Mouse (Mus musculus): ENCODE data around the gene Krtap3-1. TPM values are rescaled to one million over a fixed set of nuclear protein-coding genes. Genes with fewer than 3 reads are reported as not detected.

The Krtap3-1 gene
- polyA plus RNA-seq, 1 experiment from 2014 or later = not detected

Other genes with a start within 250 kb of the Krtap3-1 start
- gene Krt25, start 243.7 kb downstream of the Krtap3-1 start, polyA plus RNA-seq (2015; fragmentation: Nextera tagmentation; extraction: Ambion mirVana) = 0.17 TPM in 1 of 2 replicates, not detected in the other
- 0.30 and 0.39 TPM in 2 replicates for gene Krt26, start 228.7 kb downstream of the Krtap3-1 start, polyA plus RNA-seq (2015; fragmentation: Nextera tagmentation; extraction: Ambion mirVana)
- not detected in 2 replicates for gene Krt27, start 215.5 kb downstream of the Krtap3-1 start, polyA plus RNA-seq (2015; fragmentation: Nextera tagmentation; extraction: Ambion mirVana)
- gene Krt28, start 191.7 kb downstream of the Krtap3-1 start, polyA plus RNA-seq (2015; fragmentation: Nextera tagmentation; extraction: Ambion mirVana) = 0.15 and 0.22 TPM in 2 replicates
- gene Krt10, start 177.3 kb downstream of the Krtap3-1 start, polyA plus RNA-seq (2015; fragmentation: Nextera tagmentation; extraction: Ambion mirVana) = 36.3 and 36.8 TPM in 2 replicates
- 0.13 TPM in 1 of 2 replicates, not detected in the other for gene Krt12, start 144.4 kb downstream of the Krtap3-1 start, polyA plus RNA-seq (2015; fragmentation: Nextera tagmentation; extraction: Ambion mirVana)
- 0.10 TPM in 1 of 2 replicates, not detected in the other for gene Krt20, start 128.5 kb downstream of the Krtap3-1 start, polyA plus RNA-seq (2015; fragmentation: Nextera tagmentation; extraction: Ambion mirVana)
- gene Krt23, start 73.5 kb downstream of the Krtap3-1 start, polyA plus RNA-seq (2015; fragmentation: Nextera tagmentation; extraction: Ambion mirVana) = not detected in 2 replicates
- gene Krt39, start 45.3 kb downstream of the Krtap3-1 start, polyA plus RNA-seq (2015; fragmentation: Nextera tagmentation; extraction: Ambion mirVana) = not detected in 2 replicates
- not detected in 2 replicates for gene Krt40, start 23.5 kb downstream of the Krtap3-1 start, polyA plus RNA-seq (2015; fragmentation: Nextera tagmentation; extraction: Ambion mirVana)
- not detected in 2 replicates for gene Krtap3-3, start 15.8 kb downstream of the Krtap3-1 start, polyA plus RNA-seq (2015; fragmentation: Nextera tagmentation; extraction: Ambion mirVana)
- not detected in 2 replicates for gene Krtap3-2, start 9.8 kb downstream of the Krtap3-1 start, polyA plus RNA-seq (2015; fragmentation: Nextera tagmentation; extraction: Ambion mirVana)
- not detected in 2 replicates for gene Gm11939, start 7.2 kb downstream of the Krtap3-1 start, polyA plus RNA-seq (2015; fragmentation: Nextera tagmentation; extraction: Ambion mirVana)
- not detected in 2 replicates for gene Krtap1-5, start 14.4 kb upstream of the Krtap3-1 start, polyA plus RNA-seq (2015; fragmentation: Nextera tagmentation; extraction: Ambion mirVana)
- not detected in 2 replicates for gene Krtap1-4, start 17.0 kb upstream of the Krtap3-1 start, polyA plus RNA-seq (2015; fragmentation: Nextera tagmentation; extraction: Ambion mirVana)
- gene Krtap1-3, start 24.7 kb upstream of the Krtap3-1 start, polyA plus RNA-seq (2015; fragmentation: Nextera tagmentation; extraction: Ambion mirVana) = not detected in 2 replicates
- gene Krtap9-3, start 31.5 kb upstream of the Krtap3-1 start, polyA plus RNA-seq (2015; fragmentation: Nextera tagmentation; extraction: Ambion mirVana) = not detected in 2 replicates
- not detected in 2 replicates for gene Gm11938, start 36.7 kb upstream of the Krtap3-1 start, polyA plus RNA-seq (2015; fragmentation: Nextera tagmentation; extraction: Ambion mirVana)
- not detected in 2 replicates for gene Gm11937, start 43.6 kb upstream of the Krtap3-1 start, polyA plus RNA-seq (2015; fragmentation: Nextera tagmentation; extraction: Ambion mirVana)
- not detected in 2 replicates for gene Krtap2-4, start 48.2 kb upstream of the Krtap3-1 start, polyA plus RNA-seq (2015; fragmentation: Nextera tagmentation; extraction: Ambion mirVana)
- gene Gm11562, start 53.8 kb upstream of the Krtap3-1 start, polyA plus RNA-seq (2015; fragmentation: Nextera tagmentation; extraction: Ambion mirVana) = not detected in 2 replicates
- not detected in 2 replicates for gene Krtap4-1, start 61.6 kb upstream of the Krtap3-1 start, polyA plus RNA-seq (2015; fragmentation: Nextera tagmentation; extraction: Ambion mirVana)
- gene Krtap4-2, start 68.5 kb upstream of the Krtap3-1 start, polyA plus RNA-seq (2015; fragmentation: Nextera tagmentation; extraction: Ambion mirVana) = not detected in 2 replicates
- not detected in 2 replicates for gene Krtap4-7, start 77.5 kb upstream of the Krtap3-1 start, polyA plus RNA-seq (2015; fragmentation: Nextera tagmentation; extraction: Ambion mirVana)
- gene Gm11555, start 83.6 kb upstream of the Krtap3-1 start, polyA plus RNA-seq (2015; fragmentation: Nextera tagmentation; extraction: Ambion mirVana) = not detected in 2 replicates
- gene Gm11563, start 92.3 kb upstream of the Krtap3-1 start, polyA plus RNA-seq (2015; fragmentation: Nextera tagmentation; extraction: Ambion mirVana) = not detected in 2 replicates
- gene Krtap4-6, start 99.3 kb upstream of the Krtap3-1 start, polyA plus RNA-seq (2015; fragmentation: Nextera tagmentation; extraction: Ambion mirVana) = not detected in 2 replicates
- gene Gm14190, start 124.1 kb upstream of the Krtap3-1 start, polyA plus RNA-seq (2015; fragmentation: Nextera tagmentation; extraction: Ambion mirVana) = not detected in 2 replicates
- not detected in 2 replicates for gene Gm14180, start 167.7 kb upstream of the Krtap3-1 start, polyA plus RNA-seq (2015; fragmentation: Nextera tagmentation; extraction: Ambion mirVana)
- gene Gm11595, start 206.3 kb upstream of the Krtap3-1 start, polyA plus RNA-seq (2015; fragmentation: Nextera tagmentation; extraction: Ambion mirVana) = not detected in 2 replicates
- gene Krtap4-8, start 214.1 kb upstream of the Krtap3-1 start, polyA plus RNA-seq (2015; fragmentation: Nextera tagmentation; extraction: Ambion mirVana) = not detected in 2 replicates
- gene Krtap4-9, start 218.6 kb upstream of the Krtap3-1 start, polyA plus RNA-seq (2015; fragmentation: Nextera tagmentation; extraction: Ambion mirVana) = not detected in 2 replicates
- not detected in 2 replicates for gene Gm11596, start 226.8 kb upstream of the Krtap3-1 start, polyA plus RNA-seq (2015; fragmentation: Nextera tagmentation; extraction: Ambion mirVana)
- gene Gm11569, start 232.3 kb upstream of the Krtap3-1 start, polyA plus RNA-seq (2015; fragmentation: Nextera tagmentation; extraction: Ambion mirVana) = not detected in 2 replicates
- gene Gm11554, start 237.8 kb upstream of the Krtap3-1 start, polyA plus RNA-seq (2015; fragmentation: Nextera tagmentation; extraction: Ambion mirVana) = not detected in 2 replicates
- not detected in 2 replicates for gene Krtap4-13, start 243.3 kb upstream of the Krtap3-1 start, polyA plus RNA-seq (2015; fragmentation: Nextera tagmentation; extraction: Ambion mirVana)
- gene Gm11564, start 249.0 kb upstream of the Krtap3-1 start, polyA plus RNA-seq (2015; fragmentation: Nextera tagmentation; extraction: Ambion mirVana) = not detected in 2 replicates